Mouse (Mus musculus) CD8-positive naive resting alpha-beta T cell, adult 2 months (primary cell): ENCODE results near the gene Uox.

Experiments
- DNase-seq, 2 experiments: peaks; one replicate each; pipeline ENCODE4 v3.0.0; 2022; ENCODE audit warnings: low read depth in 2 of 2, low spot score in 2 of 2

Gene Uox

GRCm38 (mm10) chr3:146570148-146570782 is at the start of gene Uox:
TSS of gene Uox (plus strand) at chr3:146570426.
- no peak for DNase-seq

DNA sequence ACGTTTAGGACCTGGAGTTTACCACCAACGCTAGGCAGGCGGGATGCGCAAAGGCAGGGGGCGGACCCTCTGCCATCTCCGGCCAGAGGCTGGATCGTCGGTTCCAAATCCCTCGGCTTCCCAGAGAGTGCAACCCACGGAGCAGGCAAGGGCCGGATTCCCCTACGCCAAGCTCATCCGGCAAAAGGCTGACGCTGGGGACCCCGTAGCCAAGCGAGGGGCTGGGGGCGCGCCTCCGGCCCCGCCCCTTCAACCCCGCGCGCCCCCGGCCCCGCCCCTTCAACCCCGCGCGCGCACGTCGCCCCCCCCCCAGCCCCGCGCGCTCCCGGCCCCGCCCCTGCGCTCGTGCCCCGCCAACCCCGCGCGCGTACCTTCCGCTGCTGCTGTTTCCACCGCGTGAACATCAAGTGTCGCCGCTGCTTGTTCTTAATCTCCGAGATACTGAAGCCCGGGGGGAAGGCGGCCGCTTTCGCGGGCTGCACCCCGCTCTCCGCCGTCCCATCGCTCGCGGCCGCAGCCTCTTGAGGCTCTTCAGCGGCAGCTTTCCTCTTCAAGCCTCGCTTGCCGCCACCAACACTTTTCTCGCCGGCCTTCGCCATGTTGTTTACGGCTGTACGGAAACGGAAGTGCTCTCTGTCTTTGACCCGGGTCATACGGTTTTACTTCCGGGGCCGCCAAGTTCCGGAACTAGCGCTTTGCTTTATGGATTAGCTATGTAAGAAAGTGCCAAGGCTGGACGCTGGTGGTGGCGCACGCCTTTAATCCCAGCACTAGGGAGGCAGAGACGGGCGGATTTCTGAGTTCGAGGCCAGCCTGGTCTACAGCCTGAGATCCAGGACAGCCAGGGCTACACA is 49.2 kb upstream of the Uox start, which contains the start of gene Rpf1:
TSS of gene Rpf1 (minus strand) at position 632 of the 854 bp plus-strand sequence.
- DNase-seq = peak; percentile 82 to 83

DNA sequence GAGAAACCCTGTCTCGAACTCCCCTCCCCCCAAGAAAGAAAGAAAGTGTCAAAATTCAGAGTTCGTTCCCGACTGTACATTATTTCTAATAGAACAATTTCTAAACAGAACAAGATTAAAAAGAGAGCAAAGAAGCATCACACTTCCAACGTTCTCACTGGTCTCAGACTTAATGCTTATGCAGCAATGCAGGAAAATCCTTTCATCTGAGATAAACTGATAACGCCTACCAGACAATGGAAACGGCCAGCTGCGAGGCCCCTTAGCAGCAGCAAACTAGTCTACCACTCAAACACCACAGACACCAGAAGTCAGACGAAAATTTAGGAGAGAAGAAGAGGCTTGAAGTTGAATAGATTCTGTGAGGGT is 48.6 kb upstream of the Uox start:
- no peak for DNase-seq

DNA sequence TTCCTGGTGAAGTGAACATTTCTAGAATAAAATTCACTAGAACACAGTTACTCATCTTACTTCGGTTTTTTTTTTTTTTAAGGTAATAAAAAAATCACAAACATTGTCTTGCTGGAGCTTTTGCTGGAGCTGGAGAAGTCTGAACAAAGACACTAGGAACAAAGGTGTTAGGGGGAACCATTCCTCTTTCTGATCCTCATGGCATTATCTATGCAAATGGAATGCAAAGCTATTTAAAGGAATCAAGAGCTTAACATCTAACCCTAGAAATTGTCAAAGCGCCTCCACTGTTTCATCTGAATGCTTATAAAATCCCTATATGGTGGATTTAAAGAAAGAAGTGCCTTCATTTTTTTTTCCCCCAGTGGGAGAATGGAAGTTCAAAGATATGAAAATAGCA is 41.9 kb upstream of the Uox start:
- DNase-seq = no peak

DNA sequence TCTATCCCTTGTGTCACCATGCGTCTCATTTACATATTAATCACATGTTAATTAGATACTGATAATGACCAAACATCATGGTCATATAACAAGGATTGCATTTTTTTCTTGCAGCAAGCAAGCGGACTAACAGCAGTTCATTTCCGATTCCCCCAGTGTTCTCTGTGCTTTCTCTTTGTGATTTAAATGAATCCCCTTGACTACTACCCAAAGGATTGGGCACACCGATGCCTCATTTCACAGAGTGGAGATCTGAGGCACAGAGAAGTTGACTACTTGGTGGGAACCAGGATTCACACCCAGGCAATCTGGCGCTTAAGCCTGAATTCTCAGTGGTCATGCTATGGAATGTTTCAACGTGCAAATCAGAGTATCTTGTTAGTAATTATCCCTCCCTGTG is 35.2 kb upstream of the Uox start:
- no peak for DNase-seq

DNA sequence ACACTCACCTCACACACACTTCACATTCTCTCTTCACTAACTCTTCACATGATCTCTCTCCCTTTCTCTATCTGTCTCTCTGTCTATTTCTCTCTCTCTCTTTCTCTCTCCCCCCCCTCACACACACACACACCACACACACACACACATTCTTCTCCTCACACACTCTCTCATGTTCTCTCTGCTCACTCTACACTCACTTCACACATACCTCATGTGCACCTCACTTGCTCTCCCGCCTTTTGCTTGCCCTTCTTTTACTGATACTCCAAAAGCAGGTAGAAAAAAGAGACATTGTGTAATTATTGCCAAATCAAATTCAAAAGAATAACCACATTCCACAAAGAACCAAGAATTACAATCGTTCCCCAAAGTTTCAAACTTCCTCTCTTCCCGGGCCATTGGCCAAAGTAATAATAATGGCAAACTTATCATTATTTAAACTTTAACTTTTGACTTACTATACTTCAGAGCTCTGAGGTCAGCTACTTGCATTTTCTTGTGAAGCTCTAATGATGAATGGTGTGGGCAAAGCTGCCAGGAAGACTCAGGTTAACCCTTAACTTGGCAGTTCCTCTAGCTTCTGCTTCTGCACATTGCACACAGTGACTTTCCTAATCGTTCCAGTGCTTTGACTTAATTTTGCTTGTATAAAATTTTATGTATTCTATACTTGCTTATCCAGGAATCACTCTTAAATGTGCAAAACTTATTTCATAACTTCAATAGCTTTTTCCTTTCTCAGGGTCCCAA is 29.5 kb upstream of the Uox start:
- no peak for DNase-seq

DNA sequence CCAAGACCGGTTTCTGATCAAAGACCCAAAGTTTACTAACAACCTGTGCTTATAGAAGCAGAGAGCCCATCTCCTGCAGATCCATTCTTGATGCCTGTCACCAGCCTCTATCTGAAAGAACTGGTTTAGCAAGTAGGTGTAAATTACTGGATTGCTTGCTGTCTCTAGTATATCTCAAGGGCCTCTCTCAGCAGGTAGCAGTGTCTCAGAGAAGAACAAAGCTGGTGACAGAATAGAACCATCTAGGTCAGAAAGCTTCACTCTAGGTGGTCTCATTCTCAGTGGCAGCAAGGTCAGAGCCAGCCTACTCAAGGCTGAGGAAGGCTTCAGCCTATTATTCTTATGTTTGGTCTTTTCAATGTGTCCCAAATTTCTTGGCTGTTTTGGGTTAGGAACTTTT is 26.6 kb upstream of the Uox start:
- DNase-seq = no peak

DNA sequence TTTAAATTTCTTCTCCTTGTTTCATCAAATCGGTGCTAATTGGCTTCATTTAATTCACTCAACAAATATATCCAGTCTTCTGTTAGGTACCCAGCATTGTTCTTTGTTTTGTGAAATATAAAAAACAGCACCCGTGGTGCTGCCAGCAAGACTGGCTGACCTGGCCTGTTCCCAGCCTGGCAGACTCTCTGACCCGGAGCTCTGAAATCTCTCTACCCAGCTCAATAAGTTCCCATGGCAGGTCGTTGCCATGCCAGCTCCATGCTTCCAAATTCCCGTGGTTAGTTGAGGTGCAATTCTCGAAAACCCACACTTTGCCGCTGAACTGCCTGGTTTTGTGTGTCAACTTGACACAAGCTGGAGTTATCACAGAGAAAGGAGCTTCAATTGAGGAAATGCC is 15.4 kb upstream of the Uox start:
- DNase-seq = no peak

- DNase-seq = no peak
Measured at GRCm38 (mm10) chr3:146556567-146556966, 13.7 kb upstream of the Uox start.

- no peak for DNase-seq
Measured at GRCm38 (mm10) chr3:146557507-146557906, 12.7 kb upstream of the Uox start.

- no peak for DNase-seq
Measured at GRCm38 (mm10) chr3:146562936-146563335, 7.3 kb upstream of the Uox start.

DNA sequence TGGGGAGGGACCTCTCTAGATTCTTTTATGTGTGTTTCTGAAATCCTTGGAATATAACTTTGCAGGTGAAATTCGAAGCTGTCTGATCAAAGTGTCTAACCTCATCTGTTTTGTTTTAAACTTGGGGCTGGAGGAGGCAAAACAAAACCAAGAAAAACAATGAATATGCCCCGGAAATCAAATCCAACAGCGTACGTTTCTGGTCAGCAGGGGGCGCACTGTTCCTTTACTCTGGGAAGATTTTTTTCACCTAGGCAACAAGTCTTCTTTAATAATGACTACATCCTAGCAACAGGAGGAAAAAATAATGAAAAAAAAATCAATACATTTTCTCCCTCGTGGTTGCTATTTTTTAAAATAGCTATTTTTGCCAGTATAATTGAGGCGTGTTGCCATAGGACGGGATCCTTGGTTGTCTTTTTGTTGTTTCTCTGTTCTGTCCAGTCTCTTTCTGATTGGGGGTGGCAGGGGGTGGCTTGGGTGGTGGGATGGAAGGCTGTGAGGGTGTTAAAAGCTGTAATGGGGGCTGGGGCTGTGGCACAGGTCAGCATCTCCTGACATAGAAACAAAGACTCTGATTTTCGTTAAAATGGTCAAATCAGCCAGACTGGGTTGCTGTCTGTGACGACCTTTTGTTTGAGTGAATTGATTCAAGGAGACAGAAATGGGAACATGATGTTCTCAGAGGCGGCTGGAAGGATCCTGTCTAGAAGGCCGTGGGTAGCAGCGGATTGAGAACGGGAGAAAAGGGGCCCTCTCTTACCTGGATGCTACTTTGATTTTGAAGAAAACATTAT is 5.8 kb upstream of the Uox start:
- peak; percentile 68 to 75 for DNase-seq

DNA sequence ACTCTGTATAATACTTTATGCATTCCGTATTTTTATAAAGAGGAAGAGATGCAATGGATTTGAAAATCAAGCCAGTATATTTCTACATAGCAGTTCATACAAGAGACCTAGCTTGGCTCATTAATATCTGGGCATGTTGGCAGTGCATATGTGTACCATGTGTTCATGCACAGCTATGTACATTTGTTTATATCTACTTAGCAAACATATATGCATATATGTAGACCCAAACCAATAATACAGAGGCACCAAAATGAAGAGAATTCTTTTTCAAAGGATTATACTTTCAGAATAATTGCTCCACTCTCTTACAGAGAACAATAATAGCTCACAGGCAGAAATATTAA is 5.2 kb upstream of the Uox start:
- no peak for DNase-seq

DNA sequence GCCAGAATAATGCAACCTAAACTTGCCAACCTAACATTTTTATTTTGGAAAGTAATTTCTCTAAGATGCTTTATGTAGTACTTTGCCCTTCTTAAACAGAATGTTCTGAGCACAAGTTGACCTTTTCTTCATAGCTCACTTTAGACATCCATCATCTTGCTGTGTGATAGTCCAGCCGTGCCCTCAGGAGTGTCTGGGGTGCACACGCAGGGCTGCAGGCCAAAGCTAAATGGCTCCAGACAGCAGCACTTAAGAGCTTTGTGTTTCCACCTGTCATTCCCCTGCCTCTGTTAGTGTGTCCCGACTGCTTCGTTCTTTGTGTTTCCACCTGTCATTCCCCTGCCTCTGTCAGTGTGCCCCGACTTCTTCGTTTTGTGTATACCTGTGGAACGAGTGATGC is 2.9 kb upstream of the Uox start:
- DNase-seq = no peak

DNA sequence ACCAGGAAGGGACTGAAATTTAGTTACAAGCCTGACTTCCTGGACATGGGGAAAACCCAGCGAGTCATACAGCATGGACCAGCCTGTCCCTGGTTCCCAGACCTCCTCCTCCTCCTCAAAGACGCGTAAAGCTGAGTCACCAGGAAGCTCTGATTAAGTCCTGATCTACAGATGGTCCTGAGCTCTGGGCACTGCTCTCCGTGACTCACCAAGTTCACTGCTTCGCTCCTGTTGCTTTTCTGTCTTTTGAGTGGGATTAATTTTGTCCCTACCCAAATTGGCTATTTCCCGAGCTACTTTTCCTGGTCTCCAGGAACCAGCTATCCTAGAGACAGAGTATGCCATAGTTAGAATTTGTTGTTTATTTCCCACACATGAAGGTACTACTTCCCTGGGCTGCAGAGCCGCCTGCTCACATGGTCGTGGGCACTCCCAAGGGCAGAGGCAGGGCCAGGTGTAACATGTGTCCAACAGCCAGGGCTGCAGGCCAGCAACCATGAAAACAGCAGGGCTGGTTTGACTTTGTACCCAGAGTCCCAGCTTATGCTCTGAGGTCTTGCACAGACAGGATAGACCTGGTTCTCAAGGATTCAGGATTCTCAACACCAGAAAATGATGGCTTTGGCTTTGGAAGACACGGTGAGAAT is 2.2 kb upstream of the Uox start:
- no peak for DNase-seq

DNA sequence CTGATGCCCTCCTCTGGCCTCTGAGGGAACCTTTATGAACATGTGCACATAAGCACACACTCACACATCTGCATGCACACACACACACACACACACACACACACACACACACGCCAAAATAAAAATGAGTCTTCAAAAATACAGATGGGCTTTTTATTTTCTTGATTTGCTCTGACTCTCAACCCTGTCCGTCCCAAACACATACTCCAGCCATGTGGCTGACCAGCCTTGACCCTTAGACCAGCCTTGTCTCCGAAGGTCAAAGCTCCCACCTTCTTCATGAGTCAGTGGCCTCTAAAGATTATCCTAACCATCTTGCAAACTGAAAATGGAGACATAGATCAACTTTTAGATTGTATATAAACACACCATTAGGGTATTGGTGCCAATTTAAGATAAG is 632 bp upstream of the Uox start:
- DNase-seq = no peak

DNA sequence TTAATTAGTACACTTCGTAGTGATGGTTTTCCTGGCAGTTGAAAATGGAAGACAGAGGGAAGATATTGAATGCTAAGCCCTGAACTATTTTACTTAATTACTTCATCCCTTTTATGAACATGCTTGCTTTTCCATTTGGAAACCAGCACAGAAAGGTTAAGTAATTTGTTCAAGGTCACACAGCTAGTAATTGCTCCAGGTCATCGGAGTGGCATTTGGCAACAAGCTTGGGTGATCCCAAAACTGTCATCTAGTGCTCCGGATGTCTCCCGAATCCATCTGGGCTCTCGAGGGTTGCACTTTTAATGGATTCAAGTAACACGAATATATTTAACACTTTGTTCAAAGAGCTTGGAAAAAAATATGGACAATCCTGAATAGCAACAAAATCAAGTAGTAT is 713 bp downstream of the Uox start:
- DNase-seq = no peak

- no peak for DNase-seq
Measured at GRCm38 (mm10) chr3:146571341-146571740, 1.1 kb downstream of the Uox start.

DNA sequence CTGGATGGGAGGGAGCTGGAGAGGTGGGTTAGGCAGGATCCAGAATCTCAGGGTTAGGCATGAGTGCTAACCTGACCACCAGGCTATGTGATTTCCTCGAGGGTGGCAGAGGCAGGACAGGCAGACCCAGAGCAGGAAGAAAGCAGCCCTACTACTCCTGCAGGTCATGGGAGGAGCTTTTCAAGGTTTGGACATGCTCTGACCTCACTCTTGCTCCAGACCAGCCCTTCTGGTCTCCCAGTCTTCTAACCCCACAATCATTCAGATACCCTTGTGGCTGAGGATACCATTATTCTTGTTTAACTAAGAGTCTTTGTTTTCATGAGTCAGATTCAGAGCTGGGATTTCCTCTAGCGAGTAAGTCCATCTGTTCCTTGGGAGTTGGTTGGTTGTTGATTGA is 7.4 kb downstream of the Uox start:
- DNase-seq = no peak

DNA sequence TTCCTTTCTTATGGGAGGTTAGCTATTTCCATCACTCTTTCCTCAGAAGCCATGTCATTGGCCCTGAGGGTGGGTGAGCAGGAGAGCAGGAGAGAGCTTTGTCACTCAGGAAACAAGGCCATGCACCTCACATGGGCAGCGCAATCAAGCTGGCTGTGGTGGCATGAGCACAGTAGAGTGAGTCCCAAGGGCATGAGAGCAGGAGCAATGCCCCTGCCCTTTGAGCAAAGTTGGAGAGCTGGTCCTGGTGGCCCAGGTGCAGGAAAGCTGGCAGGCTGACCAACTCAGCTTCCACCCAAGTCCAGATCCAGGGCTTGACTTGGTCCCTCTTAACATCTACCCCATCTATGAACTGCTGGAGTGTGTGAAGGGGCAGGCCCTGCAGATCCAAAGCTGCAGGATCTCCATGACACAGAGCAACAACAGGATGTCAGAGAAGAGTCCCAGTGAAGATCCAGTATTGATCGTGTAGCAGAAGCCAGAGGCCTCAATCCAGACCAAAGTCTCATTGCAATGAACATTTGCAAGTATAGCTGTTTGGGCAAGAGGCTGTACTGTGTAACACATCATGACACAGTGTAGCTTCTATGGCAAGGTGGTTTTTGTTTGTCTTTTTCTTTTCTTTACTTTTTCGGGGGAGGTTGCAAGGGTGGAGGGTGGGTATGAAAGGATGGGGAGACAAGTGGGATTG is 10.0 kb downstream of the Uox start:
- no peak for DNase-seq
